Mouse (Mus musculus) cerebellum, adult 18-20 months (tissue): Measurements from ENCODE around the gene B4galnt1.
A peak's percentile ranks its signal among the peaks of the same experiment; 100 is the strongest.
"Not testable (repeated sequence)": the region's sequence is repeated elsewhere in the genome, so short reads cannot be mapped to it uniquely, and the experiment has no call there.

ENCODE experiments used
- DNase-seq, 2 experiments: peaks; one replicate each; pipeline ENCODE4 v3.0.0; 2021

Gene B4galnt1

GRCm38 (mm10) chr10:127143228-127143627, 21.8 kb upstream of the B4galnt1 start:
- DNase-seq = peak; percentile 44 to 45

GRCm38 (mm10) chr10:127144536-127144935, 20.5 kb upstream of the B4galnt1 start:
- no peak for DNase-seq

GRCm38 (mm10) chr10:127145303-127145702, 19.7 kb upstream of the B4galnt1 start:
- DNase-seq = no peak

- no peak for DNase-seq
Observed at GRCm38 (mm10) chr10:127147135-127147534, 17.9 kb upstream of the B4galnt1 start.

GRCm38 (mm10) chr10:127150471-127150872, 14.6 kb upstream of the B4galnt1 start:
- no peak for DNase-seq

GRCm38 (mm10) chr10:127151233-127151632, 13.8 kb upstream of the B4galnt1 start:
- DNase-seq = not testable (repeated sequence)

GRCm38 (mm10) chr10:127152556-127152955, 12.5 kb upstream of the B4galnt1 start:
- DNase-seq = not testable (repeated sequence)

GRCm38 (mm10) chr10:127153323-127153722, 11.7 kb upstream of the B4galnt1 start:
- DNase-seq = no peak

- no peak for DNase-seq
Observed at GRCm38 (mm10) chr10:127154241-127154640, 10.8 kb upstream of the B4galnt1 start.

- DNase-seq = no peak
Observed at GRCm38 (mm10) chr10:127154652-127155051, 10.4 kb upstream of the B4galnt1 start.

GRCm38 (mm10) chr10:127156089-127156488, 8.9 kb upstream of the B4galnt1 start:
- no peak for DNase-seq

GRCm38 (mm10) chr10:127156511-127156910, 8.5 kb upstream of the B4galnt1 start:
- no peak for DNase-seq

- no peak for DNase-seq
Observed at GRCm38 (mm10) chr10:127158471-127158870, 6.6 kb upstream of the B4galnt1 start.

GRCm38 (mm10) chr10:127160081-127160480, 4.9 kb upstream of the B4galnt1 start:
- DNase-seq = no peak

GRCm38 (mm10) chr10:127160728-127161127, 4.3 kb upstream of the B4galnt1 start:
- DNase-seq = no peak

GRCm38 (mm10) chr10:127162771-127163261, 2.2 kb upstream of the B4galnt1 start:
- not testable (repeated sequence) for DNase-seq

GRCm38 (mm10) chr10:127164190-127164589, 835 bp upstream of the B4galnt1 start:
- DNase-seq = peak in 1 of 2 experiments; percentile 4

- DNase-seq = peak in 1 of 2 experiments; percentile 58
Observed at GRCm38 (mm10) chr10:127165354-127165653, 279 bp downstream of the B4galnt1 start.

- peak; percentile 65 to 79 for DNase-seq
Observed at GRCm38 (mm10) chr10:127165654-127166403, 804 bp downstream of the B4galnt1 start.

- no peak for DNase-seq
Observed at GRCm38 (mm10) chr10:127166404-127166715, 1.3 kb downstream of the B4galnt1 start.

GRCm38 (mm10) chr10:127166771-127167613, 2.0 kb downstream of the B4galnt1 start:
- DNase-seq = peak in 1 of 2 experiments; percentile 30

- DNase-seq = peak in 1 of 2 experiments; percentile 28
Observed at GRCm38 (mm10) chr10:127167614-127168192, 2.7 kb downstream of the B4galnt1 start.

- DNase-seq = peak in 1 of 2 experiments; percentile 26
Observed at GRCm38 (mm10) chr10:127170002-127170401, 5.0 kb downstream of the B4galnt1 start.
